In the genomic region with DNA sequence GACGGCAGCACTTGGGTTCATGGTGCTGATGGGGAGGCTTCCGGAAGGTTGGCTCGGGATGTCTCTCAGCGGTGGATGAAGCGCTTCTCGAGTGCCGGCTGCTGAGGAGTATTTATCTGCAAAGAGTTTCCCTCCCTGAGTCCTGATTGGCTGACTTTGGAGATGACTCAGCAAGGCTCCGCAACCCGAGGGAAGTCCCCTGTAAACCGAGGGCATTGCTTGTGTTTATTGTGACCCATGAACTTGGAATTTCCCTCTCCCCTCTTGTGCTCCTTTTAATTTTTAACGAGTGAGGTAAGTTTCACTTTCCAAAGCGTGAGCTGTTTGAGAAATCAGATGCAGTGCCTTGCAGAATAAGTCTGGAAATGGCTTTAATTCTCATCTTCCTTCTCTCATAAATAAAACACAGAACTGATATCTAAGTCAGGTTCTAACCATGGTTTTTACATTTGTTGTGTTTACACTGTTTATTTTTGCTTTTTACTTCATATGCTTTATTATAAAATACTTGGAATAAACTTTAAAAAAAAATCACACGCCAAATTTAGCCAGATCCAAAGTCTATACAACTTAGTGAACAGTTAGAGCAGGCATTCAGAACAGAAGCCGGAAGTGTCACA, we compare ENCODE assay signal across 8 mouse cellular contexts. TPM values are rescaled to one million over a fixed set of nuclear protein-coding genes. Genes with fewer than 3 reads are reported as not detected.
DNase-seq lines count a peak whose midpoint lies in the region; ATAC-seq lines count a peak whose summit lies in the region.

A gene (minus strand): TSS at position 96 of the 620 bp plus-strand sequence.

- no peaks in the 10 kb centered on the region for H3K9me3 ChIP-seq in heart, embryonic 12.5 days (replicated peaks)
- no peaks in the 10 kb centered on the region for H3K9me3 ChIP-seq in kidney, embryonic 16.5 days (ENCODE audit: low read length)

- H3K4me1 ChIP-seq in heart, embryonic 12.5 days (replicated peaks), result peaks cover 8% of the 10 kb centered on the region; the same call in 1 of the 2 replicates
- H3K4me1 ChIP-seq in kidney, embryonic 16.5 days (ENCODE audit: insufficient read depth, low read length), result peaks cover 16% of the 10 kb centered on the region

- H3K36me3 ChIP-seq in heart, embryonic 12.5 days, result no peaks in the 10 kb centered on the region
- no peaks in the 10 kb centered on the region for H3K36me3 ChIP-seq in kidney, embryonic 16.5 days (ENCODE audit: insufficient read depth, low read length)

- peak; percentile 67 for ATAC-seq in heart, embryonic 12.5 days (ENCODE audit: insufficient number of reproducible peaks, low FRiP score)
- peak; percentile 85 for ATAC-seq in kidney, embryonic 16.5 days (ENCODE audit: low FRiP score, low TSS enrichment)

- H3K4me3 ChIP-seq in heart, embryonic 12.5 days, result peak within 1 kb of the TSS; percentile 27
- peak within 1 kb of the TSS; percentile 34 for H3K4me3 ChIP-seq in kidney, embryonic 16.5 days (ENCODE audit: low read length)

- DNase-seq in 416B (ENCODE audit: low read depth), result peak; percentile 78
- DNase-seq in ES-CJ7 (ENCODE audit: low read depth, low spot score), result peak; percentile 61
- peak; percentile 72 for DNase-seq in embryo, embryonic 10.5 days (ENCODE audit: low spot score)
- DNase-seq in lung, postnatal 14 days, result peak; percentile 42
- peak; percentile 74 for DNase-seq in retina, postnatal 1 day
- no peak for DNase-seq in layer of hippocampus, postnatal 10 days (ENCODE audit: low spot score in 2 of 2)

- peaks cover 5% of the 10 kb centered on the region for H3K27me3 ChIP-seq in heart, embryonic 12.5 days (replicated peaks)
- 0 out of 2 replicates have a peak, but pooled peaks cover 4% of the 10 kb centered on the region for H3K27me3 ChIP-seq in kidney, embryonic 16.5 days (ENCODE audit: insufficient read depth, low read length)

- H3K27ac ChIP-seq in heart, embryonic 12.5 days (ENCODE audit: poor library complexity, severe bottlenecking), result no peak within 1 kb of the TSS
- H3K27ac ChIP-seq in kidney, embryonic 16.5 days (ENCODE audit: low read length), result no peak within 1 kb of the TSS

- H3K9ac ChIP-seq in heart, embryonic 12.5 days, result no peak within 1 kb of the TSS
- no peak within 1 kb of the TSS; the same call in 1 of the 2 replicates for H3K9ac ChIP-seq in kidney, embryonic 16.5 days (replicated peaks; ENCODE audit: low read length)

- peak within 1 kb of the TSS; percentile 55 for H3K4me2 ChIP-seq in heart, embryonic 12.5 days
- H3K4me2 ChIP-seq in kidney, embryonic 16.5 days (replicated peaks; ENCODE audit: low read depth, low read length), result peak within 1 kb of the TSS; percentile 51

- WGBS in heart, embryonic 12.5 days, result 16% methylated on average over 14 of the region's 14 CpGs
- WGBS in kidney, embryonic 16.5 days, result 10% methylated on average over 14 of the region's 14 CpGs

RNA-seq across cellular contexts. Expression of the gene that starts here (rescaled TPM):
- polyA plus RNA-seq in heart, embryonic 12.5 days (2016; fragmentation: Nextera tagmentation; extraction: Ambion mirVana), result 0.30 and 0.52 TPM in 2 replicates
- 1.1 TPM in 2 replicates for polyA plus RNA-seq in kidney, embryonic 16.5 days (2015; fragmentation: Nextera tagmentation; extraction: Ambion mirVana)
- total RNA-seq in layer of hippocampus, postnatal 10 days (2021), result not detected

Comparison
In these comparisons a context has a peak if more than half of its experiments do, and no peak if none do; other contexts are left out.
1. Peak in ATAC-seq, H3K4me3 ChIP-seq and H3K4me2 ChIP-seq in heart, embryonic 12.5 days; RNA of the gene not detected or under 1 TPM.
2. DNase-seq: peak in 416B (single experiment), ES-CJ7 (single experiment), embryo, embryonic 10.5 days (single experiment), lung, postnatal 14 days (single experiment) and retina, postnatal 1 day (single experiment); none in layer of hippocampus, postnatal 10 days (0 of 2).